Mouse (Mus musculus) small intestine, adult 2 months (tissue): ENCODE results near the gene Spred2. TPM values are rescaled to one million over a fixed set of nuclear protein-coding genes. Genes with fewer than 3 reads are reported as not detected.

Experiments used
- H3K27ac ChIP-seq: fragments of 200-500 bp; 2 replicates; pipeline ENCODE4 v1.5.1; 2012; ENCODE audit warnings: low read depth, low read length, control low read depth, inconsistent platforms; ENCODE audit not compliant: insufficient read depth
- H3K27me3 ChIP-seq: fragments of 200-500 bp; 2 replicates; pipeline ENCODE4 v1.6.1; 2012; ENCODE audit warnings: mild to moderate bottlenecking, moderate library complexity, low read length, inconsistent platforms; ENCODE audit not compliant: control insufficient read depth, insufficient read depth
- H3K36me3 ChIP-seq: fragments of 200-500 bp; 2 replicates; pipeline ENCODE4 v1.6.1; 2012; ENCODE audit warnings: mild to moderate bottlenecking, low read length, control low read depth, inconsistent platforms; ENCODE audit not compliant: control insufficient read depth, insufficient read depth
- H3K4me1 ChIP-seq: fragments of 200-500 bp; 2 replicates; pipeline ENCODE4 v1.6.1; 2012; ENCODE audit warnings: low read length, inconsistent platforms, mixed read lengths; ENCODE audit not compliant: control insufficient read depth, insufficient read depth, insufficient read length
- H3K4me3 ChIP-seq: fragments of 200-500 bp; 2 replicates; pipeline ENCODE4 v1.5.1; 2012; ENCODE audit warnings: low read depth, mild to moderate bottlenecking, control low read depth, inconsistent platforms, low read length, moderate library complexity
- CTCF ChIP-seq: fragments of 200-500 bp; IDR thresholded peaks from 2 replicates; pipeline ENCODE4 v1.5.1; 2012; ENCODE audit warnings: low read depth, mild to moderate bottlenecking, control low read depth, inconsistent platforms, low read length, moderate library complexity, mixed read lengths; ENCODE audit not compliant: insufficient replicate concordance, insufficient read length; ENCODE audit errors: extremely low read depth
- POLR2A ChIP-seq: fragments of 200-500 bp; IDR thresholded peaks from 2 replicates; pipeline ENCODE4 v1.6.1; 2012; ENCODE audit warnings: low read depth, mild to moderate bottlenecking, control low read depth, inconsistent platforms, low read length, moderate library complexity
- WGBS: fragments of 180-500 bp; shearing (Covaris S2); methylation state at CpG from one replicate; pipeline ENCODE4 v1.1.7; 2018; 5-methylcytosine and 5-hydroxymethylcytosine counted together
- polyA plus RNA-seq: library from polyadenylated mRNA; depleted of rRNA; stranded (reverse); fragments of >200 nt; gene quantifications from 2 replicates; pipeline ENCODE4 v1.2.3, GENCODE M21; 2012

Gene Spred2
- polyA plus RNA-seq, 1 experiment = 21.2 TPM

GRCm38 (mm10) chr11:19961766-19962365, 37.7 kb downstream of the Spred2 start:
- H3K27ac ChIP-seq = no peak overlapping the region
- peaks cover 21% of the 10 kb centered on the region for H3K4me1 ChIP-seq
- H3K36me3 ChIP-seq = 0 out of 2 replicates have a peak, but pooled peaks cover 3% of the 10 kb centered on the region
- 81% methylated on average over 12 of the region's 12 CpGs for WGBS
- H3K27me3 ChIP-seq = no peaks in the 10 kb centered on the region
- H3K4me3 ChIP-seq = no peak overlapping the region
- TF ChIP-seq CTCF = no peak
- TF ChIP-seq POLR2A = no peak

GRCm38 (mm10) chr11:19962796-19963195, 38.6 kb downstream of the Spred2 start:
- Histone ChIP-seq H3K4me1 (peaks cover 21% of the 10 kb centered on the region), H3K4me3 (no peak overlapping the region), H3K27ac (peak overlapping the region; percentile 45; the same call in 1 of the 2 replicates), H3K27me3 (no peaks in the 10 kb centered on the region), H3K36me3 (0 out of 2 replicates have a peak, but pooled peaks cover 3% of the 10 kb centered on the region)
- WGBS = 21% methylated on average over 5 of the region's 5 CpGs
- TF ChIP-seq POLR2A = no peak
- TF ChIP-seq CTCF = no peak

GRCm38 (mm10) chr11:19963717-19964141, 39.6 kb downstream of the Spred2 start:
- Histone ChIP-seq H3K4me1 (peaks cover 21% of the 10 kb centered on the region), H3K27ac (peak overlapping the region; percentile 45), H3K4me3 (no peak overlapping the region), H3K36me3 (0 out of 2 replicates have a peak, but pooled peaks cover 3% of the 10 kb centered on the region), H3K27me3 (no peaks in the 10 kb centered on the region)
- WGBS = 50% methylated on average over 12 of the region's 12 CpGs
- TF ChIP-seq POLR2A = no peak
- no peak for TF ChIP-seq CTCF

- Histone ChIP-seq H3K4me3 (no peak overlapping the region), H3K4me1 (peaks cover 21% of the 10 kb centered on the region), H3K27ac (peak overlapping the region; percentile 26), H3K27me3 (no peaks in the 10 kb centered on the region), H3K36me3 (0 out of 2 replicates have a peak, but pooled peaks cover 3% of the 10 kb centered on the region)
- TF ChIP-seq POLR2A (no peak), CTCF (no peak)
- 86% methylated on average over 5 of the region's 5 CpGs for WGBS
Observed at GRCm38 (mm10) chr11:19964333-19964732, 40.2 kb downstream of the Spred2 start.

GRCm38 (mm10) chr11:19965037-19965611, 40.9 kb downstream of the Spred2 start:
- no peak for TF ChIP-seq POLR2A
- Histone ChIP-seq H3K4me1 (peaks cover 21% of the 10 kb centered on the region), H3K4me3 (no peak overlapping the region), H3K27ac (no peak overlapping the region), H3K36me3 (0 out of 2 replicates have a peak, but pooled peaks cover 3% of the 10 kb centered on the region), H3K27me3 (no peaks in the 10 kb centered on the region)
- WGBS = 64% methylated on average over 16 of the region's 16 CpGs

- peaks cover 19% of the 10 kb centered on the region for H3K4me1 ChIP-seq
- 61% methylated on average over 4 of the region's 4 CpGs for WGBS
- no peak for TF ChIP-seq POLR2A
- no peak for TF ChIP-seq CTCF
- H3K27ac ChIP-seq = no peak overlapping the region
- 0 out of 2 replicates have a peak, but pooled peaks cover 3% of the 10 kb centered on the region for H3K36me3 ChIP-seq
- no peak overlapping the region for H3K4me3 ChIP-seq
- no peaks in the 10 kb centered on the region for H3K27me3 ChIP-seq
Observed at GRCm38 (mm10) chr11:19965664-19966063, 41.5 kb downstream of the Spred2 start.

- H3K4me3 ChIP-seq = no peak overlapping the region
- H3K4me1 ChIP-seq = peaks cover 19% of the 10 kb centered on the region
- 0 out of 2 replicates have a peak, but pooled peaks cover 3% of the 10 kb centered on the region for H3K36me3 ChIP-seq
- TF ChIP-seq POLR2A = no peak
- no peak for TF ChIP-seq CTCF
- WGBS = 42% methylated on average over 2 of the region's 2 CpGs
- no peaks in the 10 kb centered on the region for H3K27me3 ChIP-seq
- no peak overlapping the region for H3K27ac ChIP-seq
Observed at GRCm38 (mm10) chr11:19966294-19966693, 42.1 kb downstream of the Spred2 start.
